Mouse (Mus musculus) myocyte (in vitro differentiated cells): ENCODE measurements at regions not wholly inside any gene's neighbourhood (a gene's known extent, or its start where the extent isn't known, plus 50 kb on each side); places are given as distances from the start of the nearest gene placed in this dataset.
A peak's percentile ranks its signal among the peaks of the same experiment; 100 is the strongest.

Experiments
- H3K27me3 ChIP-seq: one replicate; pipeline ENCODE4 v1.6.1; 2011; ENCODE audit not compliant: control insufficient read depth, insufficient read depth, insufficient read length
- H3K36me3 ChIP-seq: one replicate; pipeline ENCODE4 v1.6.1; 2011; ENCODE audit not compliant: control insufficient read depth, insufficient read depth
- H3K4me2 ChIP-seq: one replicate; pipeline ENCODE4 v1.6.1; 2011; ENCODE audit warnings: low read depth, control low read depth
- H3K4me3 ChIP-seq: one replicate; pipeline ENCODE4 v1.5.1; 2011; ENCODE audit warnings: mild to moderate bottlenecking, control low read depth, moderate library complexity
- H3K79me2 ChIP-seq: one replicate; pipeline ENCODE4 v1.6.1; 2011; ENCODE audit not compliant: control insufficient read depth, insufficient read depth
- H3ac ChIP-seq: one replicate; pipeline ENCODE4 v1.6.1; 2011; ENCODE audit not compliant: control insufficient read depth, insufficient read length
- CEBPB ChIP-seq: IDR thresholded peaks from 2 replicates; pipeline ENCODE4 v1.6.1; 2011; ENCODE audit warnings: mild to moderate bottlenecking, moderate library complexity; ENCODE audit not compliant: poor library complexity, insufficient read depth, severe bottlenecking
- E2F4 ChIP-seq: IDR thresholded peaks from one replicate; pipeline ENCODE4 v1.6.1; 2011; ENCODE audit warnings: mild to moderate bottlenecking, control low read depth, moderate library complexity; ENCODE audit not compliant: insufficient read depth
- MAX ChIP-seq: IDR thresholded peaks from one replicate; pipeline ENCODE4 v1.6.1; 2011; ENCODE audit warnings: low read depth, mild to moderate bottlenecking, control low read depth
- MYOD1 ChIP-seq, 3 experiments: IDR thresholded peaks; one replicate each; pipeline ENCODE4 v1.6.1; 2011; ENCODE audit warnings: control low read depth in 2 of 3, low read depth in 2 of 3, mild to moderate bottlenecking in 2 of 3, moderate library complexity in 1 of 3; ENCODE audit not compliant: insufficient read length in 2 of 3, control insufficient read depth in 1 of 3
- MYOG ChIP-seq, 3 experiments: IDR thresholded peaks; one replicate each; pipeline ENCODE4 v1.6.1; 2011; ENCODE audit warnings: control low read depth in 2 of 3, low read depth in 2 of 3, mild to moderate bottlenecking in 2 of 3; ENCODE audit not compliant: insufficient read length in 2 of 3, control insufficient read depth in 1 of 3, insufficient read depth in 1 of 3
- POLR2A ChIP-seq: IDR thresholded peaks from one replicate; pipeline ENCODE4 v1.6.1; 2011; ENCODE audit warnings: low read depth, mild to moderate bottlenecking, control low read depth, moderate library complexity; ENCODE audit not compliant: insufficient read length
- POLR2AphosphoS2 ChIP-seq: IDR thresholded peaks from one replicate; pipeline ENCODE4 v1.6.1; 2011; ENCODE audit warnings: low read depth, control low read depth; ENCODE audit not compliant: insufficient read length
- REST ChIP-seq: IDR thresholded peaks from one replicate; pipeline ENCODE4 v1.6.1; 2011; ENCODE audit warnings: mild to moderate bottlenecking, control low read depth, moderate library complexity; ENCODE audit not compliant: insufficient read depth, insufficient read length
- SRF ChIP-seq: IDR thresholded peaks from one replicate; pipeline ENCODE4 v1.6.1; 2011; ENCODE audit warnings: low read depth; ENCODE audit not compliant: control insufficient read depth, insufficient read length
- TCF12 ChIP-seq: IDR thresholded peaks from one replicate; pipeline ENCODE4 v1.6.1; 2011; ENCODE audit warnings: mild to moderate bottlenecking, control low read depth; ENCODE audit not compliant: poor library complexity, insufficient read depth, severe bottlenecking
- TCF3 ChIP-seq: IDR thresholded peaks from one replicate; pipeline ENCODE4 v1.6.1; 2011; ENCODE audit warnings: low read depth, control low read depth; ENCODE audit not compliant: insufficient read length
- USF1 ChIP-seq: IDR thresholded peaks from one replicate; pipeline ENCODE4 v1.6.1; 2011; ENCODE audit warnings: low read depth, mild to moderate bottlenecking, control low read depth, moderate library complexity

- Histone ChIP-seq H3K4me3 (no peak overlapping the region), H3K36me3 (no peaks in the 10 kb centered on the region), H3K4me2 (no peak overlapping the region), H3K79me2 (no peaks in the 10 kb centered on the region), H3ac (no peak overlapping the region), H3K27me3 (no peaks in the 10 kb centered on the region)
- no peak for TF ChIP-seq REST
- TF ChIP-seq TCF12: no peak
- no peak for TF ChIP-seq POLR2AphosphoS2
- no peak for TF ChIP-seq TCF3
- no peak for TF ChIP-seq MYOG (IDR thresholded peaks at IDR 0.05; ENCODE audit: control insufficient read depth in 1 of 3, insufficient read depth in 1 of 3, insufficient read length in 2 of 3, low read depth in 2 of 3)
- TF ChIP-seq CEBPB: no peak
- no peak for TF ChIP-seq E2F4
- TF ChIP-seq USF1: no peak
- TF ChIP-seq MAX: no peak
- TF ChIP-seq SRF: no peak
- TF ChIP-seq POLR2A: no peak
- no peak for TF ChIP-seq MYOD1 (IDR thresholded peaks at IDR 0.05; ENCODE audit: control insufficient read depth in 1 of 3, insufficient read length in 2 of 3, low read depth in 2 of 3)
These were observed 126.9 kb upstream of the Mpdz start for GRCm38 (mm10) chr4:81569531-81569930.

- TF ChIP-seq REST (no peak), CEBPB (no peak), E2F4 (no peak), POLR2AphosphoS2 (no peak), SRF (no peak), TCF3 (no peak), MYOG (IDR thresholded peaks at IDR 0.05; ENCODE audit: control insufficient read depth in 1 of 3, insufficient read depth in 1 of 3, insufficient read length in 2 of 3, low read depth in 2 of 3) (no peak), USF1 (no peak), MAX (no peak), TCF12 (no peak), POLR2A (no peak), MYOD1 (IDR thresholded peaks at IDR 0.05; ENCODE audit: control insufficient read depth in 1 of 3, insufficient read length in 2 of 3, low read depth in 2 of 3) (no peak)
- Histone ChIP-seq H3ac (no peak overlapping the region), H3K27me3 (no peaks in the 10 kb centered on the region), H3K79me2 (no peaks in the 10 kb centered on the region), H3K36me3 (no peaks in the 10 kb centered on the region), H3K4me3 (no peak overlapping the region), H3K4me2 (no peak overlapping the region)
These were observed 125.8 kb upstream of the Mpdz start for GRCm38 (mm10) chr4:81568404-81568803.

GRCm38 (mm10) chr4:81567928-81568327 is 125.3 kb upstream of the Mpdz start:
- H3K27me3 ChIP-seq: no peaks in the 10 kb centered on the region
- H3K36me3 ChIP-seq: no peaks in the 10 kb centered on the region
- no peak for TF ChIP-seq E2F4
- no peak for TF ChIP-seq TCF12
- peak in 2 of 3 experiments; percentile 29 to 48 for TF ChIP-seq MYOD1 (IDR thresholded peaks at IDR 0.05; ENCODE audit: control insufficient read depth in 1 of 3, insufficient read length in 2 of 3, low read depth in 2 of 3)
- no peak for TF ChIP-seq REST
- peak in 2 of 3 experiments; percentile 57 to 67 for TF ChIP-seq MYOG (IDR thresholded peaks at IDR 0.05; ENCODE audit: control insufficient read depth in 1 of 3, insufficient read depth in 1 of 3, insufficient read length in 2 of 3, low read depth in 2 of 3)
- TF ChIP-seq MAX: no peak
- TF ChIP-seq TCF3: no peak
- no peak for TF ChIP-seq SRF
- H3ac ChIP-seq: no peak overlapping the region
- H3K4me2 ChIP-seq: no peak overlapping the region
- no peak overlapping the region for H3K4me3 ChIP-seq
- no peaks in the 10 kb centered on the region for H3K79me2 ChIP-seq

GRCm38 (mm10) chr4:81566526-81566925 is 123.9 kb upstream of the Mpdz start:
- TF ChIP-seq CEBPB (no peak), MYOG (IDR thresholded peaks at IDR 0.05; ENCODE audit: control insufficient read depth in 1 of 3, insufficient read depth in 1 of 3, insufficient read length in 2 of 3, low read depth in 2 of 3) (no peak), E2F4 (no peak), REST (no peak), USF1 (no peak), MYOD1 (IDR thresholded peaks at IDR 0.05; ENCODE audit: control insufficient read depth in 1 of 3, insufficient read length in 2 of 3, low read depth in 2 of 3) (no peak), POLR2AphosphoS2 (no peak), TCF3 (no peak), SRF (no peak), POLR2A (no peak), MAX (no peak), TCF12 (no peak)
- Histone ChIP-seq H3K4me2 (no peak overlapping the region), H3K79me2 (no peaks in the 10 kb centered on the region), H3K27me3 (no peaks in the 10 kb centered on the region), H3K4me3 (no peak overlapping the region), H3K36me3 (no peaks in the 10 kb centered on the region), H3ac (no peak overlapping the region)
